Mouse (Mus musculus): ENCODE measurements at regions not wholly inside any gene's neighbourhood (a gene's known extent, or its start where the extent isn't known, plus 50 kb on each side); places are given as distances from the start of the nearest gene placed in this dataset.

DNA sequence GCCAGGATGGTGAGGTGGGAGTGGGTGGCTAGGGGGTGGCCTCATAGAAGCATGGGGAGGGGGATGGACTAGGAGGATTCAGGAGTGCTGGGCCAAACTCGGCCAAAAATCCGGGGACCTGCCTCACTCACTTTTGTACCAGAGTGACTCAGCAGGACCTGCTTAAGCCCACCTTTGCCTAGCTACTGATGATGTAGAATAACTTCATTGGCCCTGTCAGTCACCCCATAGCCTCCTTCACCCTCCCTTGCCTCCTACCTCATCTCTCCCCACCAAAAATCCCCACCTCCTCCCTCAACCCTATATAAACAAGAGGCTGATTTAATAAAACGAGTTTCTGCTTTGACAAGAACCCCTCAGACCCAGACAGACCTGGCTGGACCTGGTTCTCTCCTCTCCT is 920.3 kb upstream of the Vwc2 start:
- WGBS (ENCODE audit: insufficient replicate concordance) = 46% methylated on average over 3 of the region's 3 CpGs
- no peak overlapping the region for H3K4me2 ChIP-seq
- no peak overlapping the region for H3K9ac ChIP-seq (ENCODE audit: low read depth, low read length)
- H3K9me3 ChIP-seq (replicated peaks; ENCODE audit: control insufficient read depth, low read length) = no peaks in the 10 kb centered on the region
- no peak overlapping the region for H3K27ac ChIP-seq (ENCODE audit: low read depth, low read length)
- H3K4me3 ChIP-seq (ENCODE audit: low read depth, low read length) = no peak overlapping the region
- H3K4me1 ChIP-seq (ENCODE audit: control insufficient read depth, insufficient read depth, low read length) = no peaks in the 10 kb centered on the region
- no peaks in the 10 kb centered on the region for H3K27me3 ChIP-seq (ENCODE audit: control insufficient read depth, insufficient read depth, low read length)
- no peaks in the 10 kb centered on the region for H3K36me3 ChIP-seq (ENCODE audit: control insufficient read depth, insufficient read depth, low read length)
- 0 out of 2 replicates have a peak, but pooled peaks have one; percentile 22 for ATAC-seq (replicated peaks; ENCODE audit: insufficient number of reproducible peaks, low FRiP score, low TSS enrichment)

DNA sequence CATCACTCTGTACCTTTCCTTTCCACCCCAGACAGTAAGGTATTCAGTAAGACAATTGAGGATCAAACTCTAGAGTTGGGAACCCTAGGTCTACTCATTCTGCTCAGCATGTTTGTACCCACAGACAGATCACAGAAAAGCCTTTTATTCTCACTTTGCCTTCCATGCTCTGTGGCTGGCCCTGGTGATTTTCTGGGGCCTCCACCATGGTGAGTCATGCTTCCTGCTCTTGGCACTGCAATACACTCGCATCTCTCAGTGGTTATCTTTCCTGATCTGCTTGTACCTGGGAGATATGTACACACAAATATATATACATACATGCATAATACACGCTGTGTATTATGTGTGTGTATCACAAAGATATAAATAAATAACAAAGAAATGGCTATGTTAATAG is 919.2 kb upstream of the Vwc2 start:
- Histone ChIP-seq H3K9ac (ENCODE audit: low read depth, low read length) (no peak overlapping the region), H3K27ac (ENCODE audit: low read depth, low read length) (no peak overlapping the region), H3K9me3 (replicated peaks; ENCODE audit: control insufficient read depth, low read length) (no peaks in the 10 kb centered on the region), H3K36me3 (ENCODE audit: control insufficient read depth, insufficient read depth, low read length) (no peaks in the 10 kb centered on the region), H3K4me3 (ENCODE audit: low read depth, low read length) (no peak overlapping the region), H3K4me1 (ENCODE audit: control insufficient read depth, insufficient read depth, low read length) (no peaks in the 10 kb centered on the region), H3K4me2 (no peak overlapping the region), H3K27me3 (ENCODE audit: control insufficient read depth, insufficient read depth, low read length) (no peaks in the 10 kb centered on the region)
- ATAC-seq (replicated peaks; ENCODE audit: insufficient number of reproducible peaks, low FRiP score, low TSS enrichment) = no peak
- 55% methylated on average over 2 of the region's 2 CpGs for WGBS (ENCODE audit: insufficient replicate concordance)

DNA sequence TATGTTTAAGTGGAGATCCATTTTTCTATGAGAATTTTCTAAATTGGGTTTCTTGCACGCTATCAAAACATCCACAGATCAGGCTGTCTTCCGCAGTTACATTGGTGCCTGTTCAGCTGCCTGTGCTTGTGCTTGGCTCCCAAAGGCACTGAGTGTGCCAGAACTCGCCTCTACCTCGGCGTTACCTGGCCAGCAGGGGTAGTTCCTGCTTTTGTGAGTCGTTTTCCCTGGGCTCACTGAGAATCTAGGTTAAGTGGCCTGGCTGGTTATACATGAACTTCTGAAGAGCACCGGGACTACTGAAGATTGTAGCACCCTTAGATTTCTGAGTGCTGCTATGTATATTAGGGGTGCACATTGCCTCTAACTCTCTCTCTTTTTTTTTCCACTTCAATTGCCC is 913.0 kb upstream of the Vwc2 start:
- Histone ChIP-seq H3K27me3 (ENCODE audit: control insufficient read depth, insufficient read depth, low read length) (no peaks in the 10 kb centered on the region), H3K9me3 (replicated peaks; ENCODE audit: control insufficient read depth, low read length) (no peaks in the 10 kb centered on the region), H3K36me3 (ENCODE audit: control insufficient read depth, insufficient read depth, low read length) (no peaks in the 10 kb centered on the region), H3K4me3 (ENCODE audit: low read depth, low read length) (no peak overlapping the region), H3K27ac (ENCODE audit: low read depth, low read length) (no peak overlapping the region), H3K4me2 (no peak overlapping the region), H3K9ac (ENCODE audit: low read depth, low read length) (no peak overlapping the region), H3K4me1 (ENCODE audit: control insufficient read depth, insufficient read depth, low read length) (no peaks in the 10 kb centered on the region)
- 72% methylated on average over 7 of the region's 7 CpGs for WGBS (ENCODE audit: insufficient replicate concordance)
- ATAC-seq (replicated peaks; ENCODE audit: insufficient number of reproducible peaks, low FRiP score, low TSS enrichment) = no peak

GRCm38 (mm10) chr11:10205257-10205656 is 908.8 kb upstream of the Vwc2 start:
- H3K4me3 ChIP-seq (ENCODE audit: low read depth, low read length) = no peak overlapping the region
- no peak for ATAC-seq (replicated peaks; ENCODE audit: insufficient number of reproducible peaks, low FRiP score, low TSS enrichment)
- H3K27ac ChIP-seq (ENCODE audit: low read depth, low read length) = no peak overlapping the region
- no peak overlapping the region for H3K4me2 ChIP-seq
- no peaks in the 10 kb centered on the region for H3K9me3 ChIP-seq (replicated peaks; ENCODE audit: control insufficient read depth, low read length)
- no peaks in the 10 kb centered on the region for H3K27me3 ChIP-seq (ENCODE audit: control insufficient read depth, insufficient read depth, low read length)
- H3K9ac ChIP-seq (ENCODE audit: low read depth, low read length) = no peak overlapping the region
- no peaks in the 10 kb centered on the region for H3K36me3 ChIP-seq (ENCODE audit: control insufficient read depth, insufficient read depth, low read length)
- 59% methylated on average over 3 of the region's 3 CpGs for WGBS (ENCODE audit: insufficient replicate concordance)
- no peaks in the 10 kb centered on the region for H3K4me1 ChIP-seq (ENCODE audit: control insufficient read depth, insufficient read depth, low read length)
